In the genomic region with DNA sequence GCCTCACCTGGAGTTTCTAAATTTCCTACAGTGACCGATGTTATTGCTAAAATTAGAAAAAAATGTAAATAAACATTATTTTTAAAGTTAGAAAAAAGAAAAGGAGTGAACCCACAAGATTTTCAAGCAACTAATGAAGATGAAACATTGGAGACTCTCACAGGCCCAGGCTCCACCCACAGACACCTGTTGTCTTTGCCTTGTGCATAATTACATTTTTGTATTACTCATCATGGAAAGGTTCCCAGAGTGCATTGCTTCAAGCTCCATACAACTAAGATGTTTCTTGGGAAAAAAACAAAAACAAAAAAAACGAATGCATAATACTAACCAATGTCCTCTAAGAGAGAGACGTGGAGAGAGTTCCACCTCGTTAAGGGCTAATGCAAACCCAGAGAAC, we compare ENCODE assay signal across 15 mouse cellular contexts.
A peak's percentile ranks its signal among the peaks of the same experiment; 100 is the strongest.
DNase-seq lines count a peak whose midpoint lies in the region; TF ChIP-seq lines count a peak whose summit lies in the region.
"Had no signal": no experiment of that assay in that cellular context is flagged by ENCODE, and none has a peak within 500 bp of the region (broad histone marks: within the 10 kb centered on the region; RNA-seq: fewer than 3 reads in every experiment).

No protein-coding gene starts in this region.

- peak; percentile 37 for DNase-seq in layer of hippocampus, adult 11-12 months (ENCODE audit: low spot score)
- DNase-seq in layer of hippocampus, adult 2 months (ENCODE audit: low spot score in 2 of 2) = no peak
- peak; percentile 58 for DNase-seq in brain, adult 2 months (ENCODE audit: low read depth, low spot score)
- no peak for DNase-seq in cerebellum, adult 11-12 months
- DNase-seq: adrenal gland, adult 2 months; adrenal gland, adult 8-10 months; adrenal gland, postnatal 10 days; adrenal gland, postnatal 14 days; adrenal gland, postnatal 25 days; adrenal gland, postnatal 36 days; B cell, adult 2 months; cerebellum, adult 11 months; cerebellum, adult 18-20 months; cerebellum, adult 2 months; cerebellum, adult 8-10 months had no signal

- no peak overlapping the region for H3K27ac ChIP-seq in layer of hippocampus, adult 2 months

- no peak for TF ChIP-seq CTCF in layer of hippocampus, adult 2 months (conservative IDR thresholded peaks at IDR 0.05)

- no peak overlapping the region for H3K4me3 ChIP-seq in layer of hippocampus, adult 2 months

Comparison
In these comparisons a context has a peak if more than half of its experiments do, and no peak if none do; other contexts are left out.
1. DNase-seq: peak in layer of hippocampus, adult 11-12 months (single experiment) and brain, adult 2 months (single experiment); none in layer of hippocampus, adult 2 months (0 of 2) and cerebellum, adult 11-12 months (single experiment).